Mouse (Mus musculus): ENCODE results near the gene Allc. TPM values are rescaled to one million over a fixed set of nuclear protein-coding genes. Genes with fewer than 3 reads are reported as not detected.
A peak's percentile ranks its signal among the peaks of the same experiment; 100 is the strongest.

The Allc gene
- polyA plus RNA-seq, 1 experiment from 2014 or later: not detected

GRCm38 (mm10) chr12:28552299-28552698 lies 30.0 kb downstream of the Allc start, which contains the start of gene Dcdc2c:
Dcdc2c (minus strand) TSS chr12:28552399.
- no peak within 1 kb of the TSS for H3K4me2 ChIP-seq (ENCODE audit: low read depth, low read length)
- WGBS: 58% methylated on average over 15 of the region's 15 CpGs

GRCm38 (mm10) chr12:28551775-28552174 lies 30.5 kb downstream of the Allc start:
- Histone ChIP-seq H3K9me3 (ENCODE audit: control insufficient read depth, low read length) (no peaks in the 10 kb centered on the region), H3K4me3 (ENCODE audit: low read length) (no peak overlapping the region), H3K27ac (ENCODE audit: low read length) (no peak overlapping the region), H3K27me3 (replicated peaks; ENCODE audit: control insufficient read depth, insufficient read depth, low read length) (0 out of 2 replicates have a peak, but pooled peaks cover 4% of the 10 kb centered on the region), H3K4me1 (ENCODE audit: control insufficient read depth, insufficient read depth, low read length) (no peaks in the 10 kb centered on the region), H3K4me2 (ENCODE audit: low read depth, low read length) (no peak overlapping the region), H3K36me3 (ENCODE audit: control insufficient read depth, insufficient read depth, low read length) (no peaks in the 10 kb centered on the region), H3K9ac (ENCODE audit: low read depth, low read length) (no peak overlapping the region)
- WGBS: 58% methylated on average over 18 of the region's 18 CpGs
- ATAC-seq: no peak

More at GRCm38 (mm10) chr12:28552299-28552698, 30.0 kb downstream of the Allc start, which contains the start of gene Dcdc2c:
- no peaks in the 10 kb centered on the region for H3K4me1 ChIP-seq (ENCODE audit: control insufficient read depth, insufficient read depth, low read length)
- no peak within 1 kb of the TSS for H3K9ac ChIP-seq (ENCODE audit: low read depth, low read length)
- no peak for ATAC-seq
- H3K4me3 ChIP-seq (ENCODE audit: low read length): no peak within 1 kb of the TSS
- H3K27ac ChIP-seq (ENCODE audit: low read length): no peak within 1 kb of the TSS
- H3K27me3 ChIP-seq (replicated peaks; ENCODE audit: control insufficient read depth, insufficient read depth, low read length): 0 out of 2 replicates have a peak, but pooled peaks cover 4% of the 10 kb centered on the region
- no peaks in the 10 kb centered on the region for H3K9me3 ChIP-seq (ENCODE audit: control insufficient read depth, low read length)
- H3K36me3 ChIP-seq (ENCODE audit: control insufficient read depth, insufficient read depth, low read length): no peaks in the 10 kb centered on the region

- no peak overlapping the region for H3K4me2 ChIP-seq (ENCODE audit: low read depth, low read length)
- H3K36me3 ChIP-seq (ENCODE audit: control insufficient read depth, insufficient read depth, low read length): no peaks in the 10 kb centered on the region
- H3K27me3 ChIP-seq (replicated peaks; ENCODE audit: control insufficient read depth, insufficient read depth, low read length): 0 out of 2 replicates have a peak, but pooled peaks cover 4% of the 10 kb centered on the region
- ATAC-seq: no peak
- H3K27ac ChIP-seq (ENCODE audit: low read length): no peak overlapping the region
- no peak overlapping the region for H3K9ac ChIP-seq (ENCODE audit: low read depth, low read length)
- no peaks in the 10 kb centered on the region for H3K9me3 ChIP-seq (ENCODE audit: control insufficient read depth, low read length)
- H3K4me3 ChIP-seq (ENCODE audit: low read length): no peak overlapping the region
- H3K4me1 ChIP-seq (ENCODE audit: control insufficient read depth, insufficient read depth, low read length): no peaks in the 10 kb centered on the region
- WGBS: 62% methylated on average over 4 of the region's 4 CpGs
Measured at GRCm38 (mm10) chr12:28548887-28549286, 33.4 kb downstream of the Allc start.

- Histone ChIP-seq H3K27ac (ENCODE audit: low read length) (no peak overlapping the region), H3K9me3 (ENCODE audit: control insufficient read depth, low read length) (0 out of 2 replicates have a peak, but pooled peaks cover 3% of the 10 kb centered on the region), H3K36me3 (ENCODE audit: control insufficient read depth, insufficient read depth, low read length) (no peaks in the 10 kb centered on the region), H3K27me3 (replicated peaks; ENCODE audit: control insufficient read depth, insufficient read depth, low read length) (no peaks in the 10 kb centered on the region), H3K4me2 (ENCODE audit: low read depth, low read length) (no peak overlapping the region), H3K4me3 (ENCODE audit: low read length) (no peak overlapping the region), H3K4me1 (ENCODE audit: control insufficient read depth, insufficient read depth, low read length) (0 out of 2 replicates have a peak, but pooled peaks cover 9% of the 10 kb centered on the region), H3K9ac (ENCODE audit: low read depth, low read length) (no peak overlapping the region)
- 40% methylated on average over 1 of the region's 1 CpGs for WGBS
- ATAC-seq: no peak
Measured at GRCm38 (mm10) chr12:28514264-28514775, 68.0 kb downstream of the Allc start.

- H3K27ac ChIP-seq (ENCODE audit: low read length): no peak overlapping the region
- H3K4me3 ChIP-seq (ENCODE audit: low read length): no peak overlapping the region
- WGBS: 21% methylated on average over 5 of the region's 5 CpGs
- no peak overlapping the region for H3K9ac ChIP-seq (ENCODE audit: low read depth, low read length)
- H3K27me3 ChIP-seq (replicated peaks; ENCODE audit: control insufficient read depth, insufficient read depth, low read length): no peaks in the 10 kb centered on the region
- no peaks in the 10 kb centered on the region for H3K36me3 ChIP-seq (ENCODE audit: control insufficient read depth, insufficient read depth, low read length)
- no peak overlapping the region for H3K4me2 ChIP-seq (ENCODE audit: low read depth, low read length)
- H3K9me3 ChIP-seq (ENCODE audit: control insufficient read depth, low read length): 0 out of 2 replicates have a peak, but pooled peaks cover 3% of the 10 kb centered on the region
- ATAC-seq: peak; percentile 71
- 0 out of 2 replicates have a peak, but pooled peaks cover 9% of the 10 kb centered on the region for H3K4me1 ChIP-seq (ENCODE audit: control insufficient read depth, insufficient read depth, low read length)
Measured at GRCm38 (mm10) chr12:28509699-28510280, 72.5 kb downstream of the Allc start.

Other genes starting within 250 kb of the Allc start
- gene Dcdc2c, start 30.1 kb downstream of the Allc start, polyA plus RNA-seq (2015; fragmentation: Nextera tagmentation; extraction: Ambion mirVana): not detected in 2 replicates
- gene Colec11, start 40.9 kb upstream of the Allc start, polyA plus RNA-seq (2015; fragmentation: Nextera tagmentation; extraction: Ambion mirVana): 0.97 and 1.8 TPM in 2 replicates
- gene Rps7, start 53.4 kb upstream of the Allc start, polyA plus RNA-seq (2015; fragmentation: Nextera tagmentation; extraction: Ambion mirVana): 587 and 597 TPM in 2 replicates
- gene Rnaseh1, start 67.1 kb upstream of the Allc start, polyA plus RNA-seq (2015; fragmentation: Nextera tagmentation; extraction: Ambion mirVana): 24.2 and 28.2 TPM in 2 replicates
- 111 and 114 TPM in 2 replicates for gene Adi1, start 92.7 kb upstream of the Allc start, polyA plus RNA-seq (2015; fragmentation: Nextera tagmentation; extraction: Ambion mirVana)
- 34.3 and 35.9 TPM in 2 replicates for gene Trappc12, start 167.9 kb upstream of the Allc start, polyA plus RNA-seq (2015; fragmentation: Nextera tagmentation; extraction: Ambion mirVana)
- gene Eipr1, start 169.3 kb upstream of the Allc start, polyA plus RNA-seq (2015; fragmentation: Nextera tagmentation; extraction: Ambion mirVana): 29.0 and 32.0 TPM in 2 replicates

Measured in intestine, embryonic 16.5 days (tissue).